Mouse (Mus musculus) CH12.LX (cell line): ENCODE results near the gene Rasa3. TPM values are rescaled to one million over a fixed set of nuclear protein-coding genes. Genes with fewer than 3 reads are reported as not detected.
A peak's percentile ranks its signal among the peaks of the same experiment; 100 is the strongest.

Experiments used
- DNase-seq: peaks from one replicate; pipeline ENCODE4 v3.0.0-alpha.2; 2013; ENCODE audit errors: extremely low read depth
- H3K27ac ChIP-seq: 2 replicates; pipeline ENCODE4 v1.5.1; 2012; ENCODE audit warnings: low read depth, mild to moderate bottlenecking, control low read depth, moderate library complexity; ENCODE audit not compliant: insufficient read depth
- H3K27me3 ChIP-seq: replicated peaks from 2 replicates; pipeline ENCODE3; 2012; ENCODE audit warnings: inconsistent platforms
- H3K36me3 ChIP-seq, 2 experiments: replicated peaks in 1 of 2; 2 replicates each; pipeline versions ENCODE3 to v1.6.1; 2012; ENCODE audit warnings: inconsistent platforms in 1 of 2, low read length in 1 of 2, mild to moderate bottlenecking in 1 of 2, mixed read lengths in 1 of 2, moderate library complexity in 1 of 2; ENCODE audit not compliant: control insufficient read depth in 1 of 2, insufficient read depth in 1 of 2
- H3K4me1 ChIP-seq, 2 experiments: 2 replicates each; pipeline ENCODE4 v1.6.1; 2012; ENCODE audit warnings: inconsistent platforms in 1 of 2, moderate library complexity in 1 of 2; ENCODE audit not compliant: insufficient read depth in 2 of 2, control insufficient read depth in 1 of 2
- H3K4me2 ChIP-seq: 2 replicates; pipeline ENCODE4 v1.6.1; 2012; ENCODE audit warnings: low read depth, mild to moderate bottlenecking, control low read depth; ENCODE audit not compliant: poor library complexity, insufficient read depth, severe bottlenecking
- H3K4me3 ChIP-seq, 3 experiments: fragments of 150-350 bp in 1 of 3; sonication (generic) in 1 of 3; replicated peaks in 1 of 3; 2 replicates each; pipeline versions ENCODE3 to v1.5.1; 2011 to 2012; ENCODE audit warnings: low read depth in 2 of 3, low read length in 2 of 3, mild to moderate bottlenecking in 2 of 3, moderate library complexity in 2 of 3, control low read depth in 1 of 3, improper control_type of control experiment in 1 of 3, inconsistent platforms in 1 of 3, mixed read lengths in 1 of 3; ENCODE audit not compliant: poor library complexity in 1 of 3
- H3K79me2 ChIP-seq: replicated peaks from 2 replicates; pipeline ENCODE4 v1.6.1; 2012; ENCODE audit warnings: mild to moderate bottlenecking, moderate library complexity; ENCODE audit not compliant: control insufficient read depth, poor library complexity, insufficient read depth, severe bottlenecking; ENCODE audit errors: extremely low read depth
- H3K9ac ChIP-seq: 2 replicates; pipeline ENCODE4 v1.6.1; 2012; ENCODE audit warnings: low read depth, mild to moderate bottlenecking, control low read depth, moderate library complexity; ENCODE audit not compliant: insufficient read depth
- H3K9me3 ChIP-seq: replicated peaks from 2 replicates; pipeline ENCODE3; 2012; ENCODE audit warnings: low read length, inconsistent platforms, mixed read lengths
- CTCF ChIP-seq, 2 experiments: IDR thresholded peaks in 1 of 2; conservative IDR thresholded peaks in 1 of 2; 2 replicates each; pipeline ENCODE4 v1.5.1; 2011 to 2012; ENCODE audit warnings: low read depth in 2 of 2, low read length in 2 of 2, improper control_type of control experiment in 1 of 2, inconsistent platforms in 1 of 2, mild to moderate bottlenecking in 1 of 2, moderate library complexity in 1 of 2
- E2F4 ChIP-seq: IDR thresholded peaks from 2 replicates; pipeline ENCODE4 v1.6.1; 2011; ENCODE audit warnings: low read depth, low read length, improper control_type of control experiment; ENCODE audit not compliant: insufficient replicate concordance
- ELF1 ChIP-seq: IDR thresholded peaks from 2 replicates; pipeline ENCODE4 v1.6.1; 2014; ENCODE audit warnings: low read depth, mild to moderate bottlenecking, inconsistent platforms, low read length, improper control_type of control experiment
- EP300 ChIP-seq: IDR thresholded peaks from 2 replicates; pipeline ENCODE4 v1.6.1; 2011; ENCODE audit warnings: low read length, improper control_type of control experiment
- ETS1 ChIP-seq: conservative IDR thresholded peaks from 2 replicates; pipeline ENCODE4 v1.6.1; 2012; ENCODE audit warnings: low read depth, mild to moderate bottlenecking, inconsistent platforms, low read length, improper control_type of control experiment, moderate library complexity
- HCFC1 ChIP-seq: IDR thresholded peaks from 2 replicates; pipeline ENCODE4 v1.6.1; 2012; ENCODE audit warnings: low read depth, mild to moderate bottlenecking, inconsistent platforms, low read length, improper control_type of control experiment
- JUN ChIP-seq: IDR thresholded peaks from 2 replicates; pipeline ENCODE4 v1.6.1; 2011; ENCODE audit warnings: low read depth, mild to moderate bottlenecking, low read length, improper control_type of control experiment, moderate library complexity; ENCODE audit not compliant: insufficient read depth
- JUND ChIP-seq: conservative IDR thresholded peaks from 2 replicates; pipeline ENCODE4 v1.6.1; 2011; ENCODE audit warnings: low read depth, low read length, improper control_type of control experiment
- KAT2A ChIP-seq: IDR thresholded peaks from 2 replicates; pipeline ENCODE4 v1.6.1; 2012; ENCODE audit warnings: low read length, improper control_type of control experiment, inconsistent platforms; ENCODE audit not compliant: insufficient replicate concordance
- MAFK ChIP-seq: IDR thresholded peaks from 2 replicates; pipeline ENCODE4 v1.6.1; 2011; ENCODE audit warnings: low read length, improper control_type of control experiment; ENCODE audit not compliant: insufficient replicate concordance
- MXI1 ChIP-seq: IDR thresholded peaks from 2 replicates; pipeline ENCODE4 v1.6.1; 2011; ENCODE audit warnings: mild to moderate bottlenecking, low read depth, low read length, improper control_type of control experiment
- MYC ChIP-seq: IDR thresholded peaks from 2 replicates; pipeline ENCODE4 v1.6.1; 2011; ENCODE audit warnings: low read depth, mild to moderate bottlenecking, improper control_type of control experiment, low read length
- PAX5 ChIP-seq: IDR thresholded peaks from 2 replicates; pipeline ENCODE4 v1.6.1; 2012; ENCODE audit warnings: low read length, inconsistent platforms, mixed read lengths
- POLR2A ChIP-seq: IDR thresholded peaks from 2 replicates; pipeline ENCODE4 v1.6.1; 2011; ENCODE audit warnings: low read depth, mild to moderate bottlenecking, improper control_type of control experiment, low read length
- RCOR1 ChIP-seq: conservative IDR thresholded peaks from 2 replicates; pipeline ENCODE4 v1.6.1; 2012; ENCODE audit warnings: low read depth, mild to moderate bottlenecking, inconsistent platforms, low read length, improper control_type of control experiment
- SIN3A ChIP-seq: IDR thresholded peaks from 2 replicates; pipeline ENCODE4 v1.6.1; 2012; ENCODE audit warnings: low read length, improper control_type of control experiment, inconsistent platforms
- TBP ChIP-seq: conservative IDR thresholded peaks from 2 replicates; pipeline ENCODE4 v1.6.1; 2011; ENCODE audit warnings: low read depth, low read length, improper control_type of control experiment
- TCF12 ChIP-seq: IDR thresholded peaks from 2 replicates; pipeline ENCODE4 v1.6.1; 2014; ENCODE audit warnings: low read depth, mild to moderate bottlenecking, inconsistent platforms, low read length, improper control_type of control experiment
- UBTF ChIP-seq: IDR thresholded peaks from 2 replicates; pipeline ENCODE4 v1.6.1; 2012; ENCODE audit warnings: low read depth, mild to moderate bottlenecking, inconsistent platforms, low read length, improper control_type of control experiment, moderate library complexity
- USF2 ChIP-seq: conservative IDR thresholded peaks from 2 replicates; pipeline ENCODE4 v1.6.1; 2011; ENCODE audit warnings: low read depth, low read length, improper control_type of control experiment
- ZC3H11A ChIP-seq: IDR thresholded peaks from 2 replicates; pipeline ENCODE4 v1.6.1; 2012; ENCODE audit warnings: low read depth, mild to moderate bottlenecking, inconsistent platforms, low read length, improper control_type of control experiment
- ZKSCAN1 ChIP-seq: IDR thresholded peaks from 2 replicates; pipeline ENCODE4 v1.6.1; 2012; ENCODE audit warnings: low read depth, inconsistent platforms, low read length, improper control_type of control experiment, borderline replicate concordance
- ZMIZ1 ChIP-seq: IDR thresholded peaks from 2 replicates; pipeline ENCODE4 v1.6.1; 2012; ENCODE audit warnings: low read depth, mild to moderate bottlenecking, inconsistent platforms, low read length, improper control_type of control experiment
- dilution Hi-C: fragments of 300-500 bp; cut with MboI; formaldehyde crosslinking; loops from 2 replicates; pipeline ENCODE4 v1.14.3; 2020; ENCODE audit warnings: low sequenced_read_pairs; ENCODE audit not compliant: extremely low pct_unique_long_range_greater_than_20kb, extremely low pct_ligation_motif_present
- in situ Hi-C: fragments of 300-500 bp; cut with MboI; formaldehyde crosslinking; loops from 3 replicates; pipeline ENCODE4 v1.14.3; 2019; ENCODE audit warnings: low sequenced_read_pairs, low pct_ligation_motif_present, low pct_unique_long_range_greater_than_20kb, mixed read lengths
- polyA plus RNA-seq: library from polyadenylated mRNA; unstranded; fragments of >175 nt; gene quantifications from 2 replicates; pipeline ENCODE4 v1.2.1, GENCODE M21; 2012; ENCODE audit warnings: low read depth; ENCODE audit not compliant: insufficient read length
- total RNA-seq, 2 experiments: library from RNA; depleted of rRNA; stranded (reverse); fragments of 300-350 nt in 1 of 2; fragments of >200 nt in 1 of 2; gene quantifications; 2 replicates each; pipeline ENCODE4 v1.2.3; 2012 to 2014

Rasa3 gene
- total and polyA plus RNA-seq, 3 experiments, result 12.8 to 28.5 (median 13.6) TPM

- H3K27ac ChIP-seq, result no peak overlapping the region
- in situ Hi-C loops, result no loop called here
- H3K9ac ChIP-seq, result no peak overlapping the region
- H3K79me2 ChIP-seq, result no peaks in the 10 kb centered on the region
- H3K36me3 ChIP-seq, result no peaks in the 10 kb centered on the region
- no peak for TF ChIP-seq HCFC1
- TF ChIP-seq TCF12, result no peak
- TF ChIP-seq TBP, result no peak
- TF ChIP-seq JUN, result no peak
- no peak for TF ChIP-seq RCOR1
- TF ChIP-seq MAFK, result no peak
- TF ChIP-seq MYC, result no peak
- no peak for TF ChIP-seq POLR2A
- no peaks in the 10 kb centered on the region for H3K9me3 ChIP-seq
- no peak for DNase-seq
- H3K4me1 ChIP-seq, result peaks cover 8 to 40% of the 10 kb centered on the region in 2 experiments
- H3K4me3 ChIP-seq, result no peak overlapping the region
- H3K27me3 ChIP-seq, result peaks cover 1% of the 10 kb centered on the region
- dilution Hi-C loops, result no loop called here
- H3K4me2 ChIP-seq, result no peak overlapping the region
Observed at GRCm38 (mm10) chr8:13684131-13684530, 6.7 kb upstream of the Rasa3 start.

GRCm38 (mm10) chr8:13678182-13678581, 779 bp upstream of the Rasa3 start:
- dilution Hi-C loops, result no loop called here

GRCm38 (mm10) chr8:13676701-13677412, 546 bp downstream of the Rasa3 start:
- DNase-seq, result peak; percentile 49
- Histone ChIP-seq H3K9ac (peak overlapping the region; percentile 55), H3K27me3 (peaks cover 1% of the 10 kb centered on the region)
- no peak for TF ChIP-seq JUND
- no peak for TF ChIP-seq EP300
- TF ChIP-seq ETS1, result peak; percentile 50
- no peak for TF ChIP-seq USF2
- TF ChIP-seq E2F4, result no peak
- no peak for TF ChIP-seq JUN
- no peak for TF ChIP-seq PAX5
- TF ChIP-seq CTCF (conservative IDR thresholded peaks at IDR 0.05 in 1 of 2, IDR thresholded peaks at IDR 0.05 in 1 of 2; ENCODE audit: low read depth in 2 of 2, low read length in 2 of 2), result peak in 1 of 2 experiments; percentile 50; a peak in 2 of 4 replicates
- peak; percentile 52; the same call in 1 of the 2 replicates for TF ChIP-seq SIN3A
- no peak for TF ChIP-seq ZC3H11A
- peak; percentile 73; the same call in 1 of the 2 replicates for TF ChIP-seq MXI1
- TF ChIP-seq ZMIZ1, result no peak; the same call in 1 of the 2 replicates
- no peak for TF ChIP-seq KAT2A
- no peak for TF ChIP-seq ZKSCAN1
- TF ChIP-seq TBP, result no peak
- no peak for TF ChIP-seq UBTF
- TF ChIP-seq MYC, result peak; percentile 56; the same call in 1 of the 2 replicates

More at GRCm38 (mm10) chr8:13678182-13678581, 779 bp upstream of the Rasa3 start:
- Histone ChIP-seq H3K27me3 (peaks cover 1% of the 10 kb centered on the region), H3K9ac (peak overlapping the region; percentile 1; the same call in 1 of the 2 replicates), H3K4me3 (peak overlapping the region; percentile 49 to 83 (median 55)), H3K36me3 (no peaks in the 10 kb centered on the region), H3K9me3 (no peaks in the 10 kb centered on the region), H3K27ac (no peak overlapping the region), H3K79me2 (peaks cover 8% of the 10 kb centered on the region; the same call in 1 of the 2 replicates), H3K4me2 (peak overlapping the region; percentile 77), H3K4me1 (peaks cover 8 to 45% of the 10 kb centered on the region in 2 experiments; a peak in 3 of 4 replicates)
- peak; percentile 62 for DNase-seq
- TF ChIP-seq SIN3A (no peak), UBTF (no peak), ELF1 (peak; percentile 59), CTCF (conservative IDR thresholded peaks at IDR 0.05 in 1 of 2, IDR thresholded peaks at IDR 0.05 in 1 of 2; ENCODE audit: low read depth in 2 of 2, low read length in 2 of 2) (no peak)
- in situ Hi-C loops, result loop anchor here (5.0 to 10.0 kb wide), 3 partner anchors 67 to 126 kb away; no protein-coding TSS in a partner anchor

More at GRCm38 (mm10) chr8:13676701-13677412, 546 bp downstream of the Rasa3 start:
- Histone ChIP-seq H3K36me3 (no peaks in the 10 kb centered on the region), H3K79me2 (peaks cover 15% of the 10 kb centered on the region), H3K9me3 (no peaks in the 10 kb centered on the region), H3K4me3 (peak overlapping the region; percentile 71 to 91 (median 83)), H3K27ac (peak overlapping the region; percentile 46; the same call in 1 of the 2 replicates), H3K4me1 (peaks cover 9 to 57% of the 10 kb centered on the region in 2 experiments; a peak in 3 of 4 replicates), H3K4me2 (peak overlapping the region; percentile 86)
- in situ Hi-C loops (loop anchor here (5.0 to 10.0 kb wide), 3 partner anchors 68 to 125 kb away; no protein-coding TSS in a partner anchor), dilution Hi-C loops (no loop called here)
